Mouse (Mus musculus): Measurements from ENCODE around the gene Prkn.
A peak's percentile ranks its signal among the peaks of the same experiment; 100 is the strongest.

Prkn gene

GRCm38 (mm10) chr17:10987040-10987439 lies 146.9 kb downstream of the Prkn start:
- no peak for DNase-seq (ENCODE audit: low spot score)

GRCm38 (mm10) chr17:10997291-10997690 lies 157.1 kb downstream of the Prkn start:
- no peak for DNase-seq (ENCODE audit: low spot score)

GRCm38 (mm10) chr17:11023371-11023770 lies 183.2 kb downstream of the Prkn start:
- DNase-seq (ENCODE audit: low spot score) = no peak

GRCm38 (mm10) chr17:11029348-11029747 lies 189.2 kb downstream of the Prkn start:
- DNase-seq (ENCODE audit: low spot score) = no peak

GRCm38 (mm10) chr17:11030936-11031335 lies 190.8 kb downstream of the Prkn start:
- no peak for DNase-seq (ENCODE audit: low spot score)

- DNase-seq (ENCODE audit: low spot score) = no peak
Observed at GRCm38 (mm10) chr17:11032366-11032765, 192.2 kb downstream of the Prkn start.

GRCm38 (mm10) chr17:11033594-11033993 lies 193.4 kb downstream of the Prkn start:
- DNase-seq (ENCODE audit: low spot score) = no peak

GRCm38 (mm10) chr17:11038272-11038671 lies 198.1 kb downstream of the Prkn start:
- DNase-seq (ENCODE audit: low spot score) = no peak

- DNase-seq (ENCODE audit: low spot score) = no peak
Observed at GRCm38 (mm10) chr17:11058986-11059385, 218.8 kb downstream of the Prkn start.

GRCm38 (mm10) chr17:11067076-11067703 lies 227.0 kb downstream of the Prkn start:
- DNase-seq (ENCODE audit: low spot score) = no peak

GRCm38 (mm10) chr17:11067704-11068475 lies 227.7 kb downstream of the Prkn start:
- peak; percentile 57 for DNase-seq (ENCODE audit: low spot score)

GRCm38 (mm10) chr17:11070996-11071395 lies 230.8 kb downstream of the Prkn start:
- DNase-seq (ENCODE audit: low spot score) = no peak

- peak; percentile 60 for DNase-seq (ENCODE audit: low spot score)
Observed at GRCm38 (mm10) chr17:11076319-11076903, 236.2 kb downstream of the Prkn start.

- DNase-seq (ENCODE audit: low spot score) = no peak
Observed at GRCm38 (mm10) chr17:11086492-11086891, 246.3 kb downstream of the Prkn start.

GRCm38 (mm10) chr17:11087088-11087487 lies 246.9 kb downstream of the Prkn start:
- no peak for DNase-seq (ENCODE audit: low spot score)

- DNase-seq (ENCODE audit: low spot score) = no peak
Observed at GRCm38 (mm10) chr17:11087823-11088222, 247.6 kb downstream of the Prkn start.

GRCm38 (mm10) chr17:11089361-11089760 lies 249.2 kb downstream of the Prkn start:
- no peak for DNase-seq (ENCODE audit: low spot score)

- DNase-seq (ENCODE audit: low spot score) = peak; percentile 73
Observed at GRCm38 (mm10) chr17:11092900-11093299, 252.7 kb downstream of the Prkn start.

GRCm38 (mm10) chr17:11093321-11093720 lies 253.1 kb downstream of the Prkn start:
- no peak for DNase-seq (ENCODE audit: low spot score)

GRCm38 (mm10) chr17:11107007-11107406 lies 266.8 kb downstream of the Prkn start:
- DNase-seq (ENCODE audit: low spot score) = no peak

GRCm38 (mm10) chr17:11107916-11108315 lies 267.7 kb downstream of the Prkn start:
- peak; percentile 61 for DNase-seq (ENCODE audit: low spot score)

GRCm38 (mm10) chr17:11117508-11117907 lies 277.3 kb downstream of the Prkn start:
- DNase-seq (ENCODE audit: low spot score) = no peak

GRCm38 (mm10) chr17:11124048-11124447 lies 283.9 kb downstream of the Prkn start:
- DNase-seq (ENCODE audit: low spot score) = no peak

All from layer of hippocampus, adult 11-12 months (tissue).